Mouse (Mus musculus) embryonic facial prominence, embryonic 10.5 days (tissue): ENCODE results near the gene Sult1d1. TPM values are rescaled to one million over a fixed set of nuclear protein-coding genes. Genes with fewer than 3 reads are reported as not detected.
"Not testable (repeated sequence)": the region's sequence is repeated elsewhere in the genome, so short reads cannot be mapped to it uniquely, and the experiment has no call there.

ENCODE experiments used
- DNase-seq: peaks from one replicate; pipeline ENCODE4 v3.0.0-alpha.2; 2017; ENCODE audit warnings: low spot score
- H3K27ac ChIP-seq: fragments of 300-500 bp; sonication (generic); replicated peaks from 2 replicates; pipeline ENCODE4 v1.5.1; 2016; ENCODE audit warnings: mild to moderate bottlenecking
- H3K27me3 ChIP-seq: fragments of 300-500 bp; sonication (generic); replicated peaks from 2 replicates; pipeline ENCODE4 v1.6.1; 2016; ENCODE audit warnings: low read depth, mild to moderate bottlenecking; ENCODE audit not compliant: poor library complexity, severe bottlenecking
- H3K36me3 ChIP-seq: fragments of 300-500 bp; sonication (generic); replicated peaks from 2 replicates; pipeline ENCODE4 v1.6.1; 2016; ENCODE audit warnings: mild to moderate bottlenecking, moderate library complexity
- H3K4me1 ChIP-seq: fragments of 300-500 bp; sonication (generic); 2 replicates; pipeline ENCODE4 v1.6.1; 2016
- H3K4me3 ChIP-seq: fragments of 300-500 bp; sonication (generic); 2 replicates; pipeline ENCODE4 v1.5.1; 2016; ENCODE audit warnings: mild to moderate bottlenecking, moderate library complexity
- H3K9me3 ChIP-seq: fragments of 300-500 bp; sonication (generic); 2 replicates; pipeline ENCODE4 v1.6.1; 2016; ENCODE audit warnings: mild to moderate bottlenecking
- whole genome bisulfite sequencing: fragments of 180-500 bp; shearing (Covaris S2); methylation state at CpG from one replicate; pipeline ENCODE4 v1.1.7; 2016; 5-methylcytosine and 5-hydroxymethylcytosine counted together
- microRNA-seq: library from miRNA; unstranded; fragments of <30 nt; microRNA quantifications from one replicate; pipeline ENCODE4, GENCODE M21; 2017
- polyA plus RNA-seq: library from polyadenylated mRNA; unstranded; fragments of >200 nt; fragmentation: Nextera tagmentation; extraction: Ambion mirVana; gene quantifications from 2 replicates; pipeline ENCODE4 v1.2.1, GENCODE M21; 2016

Sult1d1 gene
- polyA plus RNA-seq, 1 experiment from 2014 or later: not detected

- H3K4me3 ChIP-seq: no peak overlapping the region
- no peak for DNase-seq
- H3K4me1 ChIP-seq: no peaks in the 10 kb centered on the region
- H3K36me3 ChIP-seq: no peaks in the 10 kb centered on the region
- 80% methylated on average over 4 of the region's 4 CpGs for WGBS
- no peaks in the 10 kb centered on the region for H3K27me3 ChIP-seq
- no peaks in the 10 kb centered on the region for H3K9me3 ChIP-seq
- H3K27ac ChIP-seq: no peak overlapping the region
Observed at GRCm38 (mm10) chr5:87562526-87562925, 6.3 kb downstream of the Sult1d1 start.

GRCm38 (mm10) chr5:87560145-87560544 is 8.7 kb downstream of the Sult1d1 start:
- 75% methylated on average over 5 of the region's 5 CpGs for WGBS
- Histone ChIP-seq H3K27ac (no peak overlapping the region), H3K4me3 (no peak overlapping the region), H3K4me1 (no peaks in the 10 kb centered on the region), H3K36me3 (no peaks in the 10 kb centered on the region), H3K27me3 (no peaks in the 10 kb centered on the region), H3K9me3 (no peaks in the 10 kb centered on the region)
- no peak for DNase-seq

GRCm38 (mm10) chr5:87550935-87551334 is 17.9 kb downstream of the Sult1d1 start:
- no peak for DNase-seq
- Histone ChIP-seq H3K27me3 (no peaks in the 10 kb centered on the region), H3K4me1 (no peaks in the 10 kb centered on the region), H3K27ac (no peak overlapping the region), H3K9me3 (no peaks in the 10 kb centered on the region), H3K4me3 (no peak overlapping the region), H3K36me3 (no peaks in the 10 kb centered on the region)
- 33% methylated on average over 1 of the region's 1 CpGs for WGBS

GRCm38 (mm10) chr5:87538111-87538510 is 30.7 kb downstream of the Sult1d1 start, which contains the start of gene Sult1b1:
Gene Sult1b1 (minus strand): TSS chr5:87538195.
- 91% methylated on average over 2 of the region's 2 CpGs for WGBS
- Histone ChIP-seq H3K36me3 (no peaks in the 10 kb centered on the region), H3K4me3 (no peak within 1 kb of the TSS), H3K27ac (no peak within 1 kb of the TSS), H3K4me1 (no peaks in the 10 kb centered on the region), H3K9me3 (no peaks in the 10 kb centered on the region), H3K27me3 (no peaks in the 10 kb centered on the region)
- no peak for DNase-seq

GRCm38 (mm10) chr5:87535994-87536644 is 32.7 kb downstream of the Sult1d1 start:
- H3K36me3 ChIP-seq: no peaks in the 10 kb centered on the region
- no peaks in the 10 kb centered on the region for H3K27me3 ChIP-seq
- H3K4me3 ChIP-seq: no peak overlapping the region
- no peaks in the 10 kb centered on the region for H3K9me3 ChIP-seq
- DNase-seq: no peak
- H3K27ac ChIP-seq: no peak overlapping the region
- 62% methylated on average over 4 of the region's 4 CpGs for WGBS
- no peaks in the 10 kb centered on the region for H3K4me1 ChIP-seq

- 76% methylated on average over 2 of the region's 2 CpGs for WGBS
- Histone ChIP-seq H3K27ac (no peak overlapping the region), H3K4me1 (no peaks in the 10 kb centered on the region), H3K36me3 (no peaks in the 10 kb centered on the region), H3K4me3 (no peak overlapping the region), H3K9me3 (no peaks in the 10 kb centered on the region), H3K27me3 (no peaks in the 10 kb centered on the region)
- no peak for DNase-seq
Observed at GRCm38 (mm10) chr5:87532288-87532687, 36.5 kb downstream of the Sult1d1 start.

GRCm38 (mm10) chr5:87523561-87523960 is 45.3 kb downstream of the Sult1d1 start:
- H3K27me3 ChIP-seq, H3K4me3 ChIP-seq, H3K36me3 ChIP-seq, H3K9me3 ChIP-seq, DNase-seq, H3K4me1 ChIP-seq, H3K27ac ChIP-seq: not testable (repeated sequence)
- WGBS: 89% methylated on average over 2 of the region's 2 CpGs

GRCm38 (mm10) chr5:87505776-87506458 is 62.9 kb downstream of the Sult1d1 start:
- no peak for DNase-seq
- 61% methylated on average over 4 of the region's 4 CpGs for WGBS
- H3K36me3 ChIP-seq: no peaks in the 10 kb centered on the region

More at GRCm38 (mm10) chr5:87505776-87506458, 62.9 kb downstream of the Sult1d1 start:
- Histone ChIP-seq H3K27me3 (no peaks in the 10 kb centered on the region), H3K27ac (no peak overlapping the region), H3K4me3 (no peak overlapping the region), H3K9me3 (no peaks in the 10 kb centered on the region), H3K4me1 (no peaks in the 10 kb centered on the region)

Small RNA genes within 50 kb of the gene (microRNA-seq; reads per million reads assigned to microRNA genes)
- gene Mir3969: not detected

Other genes with a start within 250 kb of the Sult1d1 start
- gene Ugt2a3, start 231.8 kb downstream of the Sult1d1 start, polyA plus RNA-seq: not detected in 2 replicates
- not detected in 2 replicates for gene Ugt2b38, start 144.8 kb downstream of the Sult1d1 start, polyA plus RNA-seq
- gene Ugt2a2, start 86.8 kb downstream of the Sult1d1 start, polyA plus RNA-seq: 0.10 TPM in 1 of 2 replicates, not detected in the other
- not detected in 2 replicates for gene Gm43638, start 82.2 kb downstream of the Sult1d1 start, polyA plus RNA-seq
- gene Ugt2a1, start 78.2 kb downstream of the Sult1d1 start, polyA plus RNA-seq: not detected in 2 replicates
- gene Sult1b1, start 30.8 kb downstream of the Sult1d1 start, polyA plus RNA-seq: 0.20 TPM in 1 of 2 replicates, not detected in the other
- gene Sult1e1, start 22.6 kb upstream of the Sult1d1 start, polyA plus RNA-seq: 0.28 and 1.1 TPM in 2 replicates
- not detected in 2 replicates for gene Csn1s1, start 97.2 kb upstream of the Sult1d1 start, polyA plus RNA-seq
- not detected in 2 replicates for gene Csn2, start 130.6 kb upstream of the Sult1d1 start, polyA plus RNA-seq
- gene Csn1s2a, start 205.5 kb upstream of the Sult1d1 start, polyA plus RNA-seq: not detected in 2 replicates
- not detected in 2 replicates for gene Csn1s2b, start 239.1 kb upstream of the Sult1d1 start, polyA plus RNA-seq